Mouse (Mus musculus) mature B cell (primary cell): ENCODE data around the gene Fcamr.

Experiments
- in situ Hi-C: fragments of 300-500 bp; cut with MboI; formaldehyde crosslinking; loops from 2 replicates; pipeline ENCODE4 v1.14.3; 2019

Fcamr gene

GRCm38 (mm10) chr1:130802976-130803375, 2.3 kb downstream of the Fcamr start:
- in situ Hi-C loops: no loop called here

GRCm38 (mm10) chr1:130804279-130804678, 3.6 kb downstream of the Fcamr start:
- in situ Hi-C loops: no loop called here

- in situ Hi-C loops: no loop called here
Measured at GRCm38 (mm10) chr1:130810906-130811305, 10.2 kb downstream of the Fcamr start.

- in situ Hi-C loops: no loop called here
Measured at GRCm38 (mm10) chr1:130811316-130811715, 10.6 kb downstream of the Fcamr start.

GRCm38 (mm10) chr1:130819737-130820136, 19.0 kb downstream of the Fcamr start:
- in situ Hi-C loops: no loop called here

- in situ Hi-C loops: no loop called here
Measured at GRCm38 (mm10) chr1:130820316-130821148, 19.8 kb downstream of the Fcamr start.

- in situ Hi-C loops: no loop called here
Measured at GRCm38 (mm10) chr1:130821149-130821471, 20.4 kb downstream of the Fcamr start.

GRCm38 (mm10) chr1:130821911-130822625, 21.4 kb downstream of the Fcamr start:
- in situ Hi-C loops: no loop called here

- in situ Hi-C loops: no loop called here
Measured at GRCm38 (mm10) chr1:130826448-130826847, 25.7 kb downstream of the Fcamr start, which contains the start of gene Pigr. TSS of gene Pigr (plus strand) at chr1:130826684.

GRCm38 (mm10) chr1:130828656-130829055, 28.0 kb downstream of the Fcamr start:
- in situ Hi-C loops: no loop called here

GRCm38 (mm10) chr1:130829906-130830830, 29.5 kb downstream of the Fcamr start:
- in situ Hi-C loops: no loop called here

GRCm38 (mm10) chr1:130832230-130833149, 31.8 kb downstream of the Fcamr start:
- in situ Hi-C loops: no loop called here

GRCm38 (mm10) chr1:130835161-130835936, 34.6 kb downstream of the Fcamr start:
- in situ Hi-C loops: loop anchor here (5.0 kb wide), 1 partner anchor 37 kb away; no protein-coding TSS in a partner anchor

- in situ Hi-C loops: loop anchor here (5.0 kb wide), 1 partner anchor 34 kb away; no protein-coding TSS in a partner anchor
Measured at GRCm38 (mm10) chr1:130838288-130838687, 37.6 kb downstream of the Fcamr start.

- in situ Hi-C loops: no loop called here
Measured at GRCm38 (mm10) chr1:130840599-130841379, 40.1 kb downstream of the Fcamr start.

- in situ Hi-C loops: no loop called here
Measured at GRCm38 (mm10) chr1:130841621-130842020, 40.9 kb downstream of the Fcamr start.

- in situ Hi-C loops: no loop called here
Measured at GRCm38 (mm10) chr1:130844516-130844915, 43.8 kb downstream of the Fcamr start.

- in situ Hi-C loops: no loop called here
Measured at GRCm38 (mm10) chr1:130849530-130850214, 49.0 kb downstream of the Fcamr start.

GRCm38 (mm10) chr1:130850405-130850804, 49.7 kb downstream of the Fcamr start:
- in situ Hi-C loops: no loop called here
